Mouse (Mus musculus): ENCODE measurements around the gene Nlrp10. TPM values are rescaled to one million over a fixed set of nuclear protein-coding genes. Genes with fewer than 3 reads are reported as not detected.

Gene Nlrp10
- 0.29 TPM for polyA plus RNA-seq (2017; shearing (Covaris generic))

GRCm38 (mm10) chr7:108929726-108930393 is at the start of gene Nlrp10:
Gene Nlrp10, minus strand, starts transcription at chr7:108930178.

GRCm38 (mm10) chr7:108950312-108950761 is 20.4 kb upstream of the Nlrp10 start, which contains the start of gene Tub:
Gene Tub, plus strand, starts transcription at chr7:108950338.

GRCm38 (mm10) chr7:108933794-108934731 is 4.1 kb upstream of the Nlrp10 start, which contains the start of gene Eif3f:
Gene Eif3f, plus strand, starts transcription at chr7:108934417.

GRCm38 (mm10) chr7:108894320-108894719 is 35.7 kb downstream of the Nlrp10 start, which contains the start of gene Olfr519:
Gene Olfr519, minus strand, starts transcription at chr7:108894420.

GRCm38 (mm10) chr7:108884906-108885305 is 45.1 kb downstream of the Nlrp10 start, which contains the start of gene Olfr518:
Gene Olfr518, minus strand, starts transcription at chr7:108885006.

GRCm38 (mm10) chr7:108872279-108872678 is 57.7 kb downstream of the Nlrp10 start, which contains the start of gene Olfr517:
Gene Olfr517, minus strand, starts transcription at chr7:108872379.

Other genes with a start within 250 kb of the Nlrp10 start
- gene Olfr512, start 216.9 kb downstream of the Nlrp10 start, polyA plus RNA-seq (2017; shearing (Covaris generic)) = not detected
- not detected for gene Olfr513, start 179.2 kb downstream of the Nlrp10 start, polyA plus RNA-seq (2017; shearing (Covaris generic))
- gene Olfr514, start 104.2 kb downstream of the Nlrp10 start, polyA plus RNA-seq (2017; shearing (Covaris generic)) = not detected
- gene Olfr516, start 79.6 kb downstream of the Nlrp10 start, polyA plus RNA-seq (2017; shearing (Covaris generic)) = not detected
- not detected for gene Olfr517, start 57.8 kb downstream of the Nlrp10 start, polyA plus RNA-seq (2017; shearing (Covaris generic))
- gene Olfr518, start 45.2 kb downstream of the Nlrp10 start, polyA plus RNA-seq (2017; shearing (Covaris generic)) = not detected
- gene Olfr519, start 35.8 kb downstream of the Nlrp10 start, polyA plus RNA-seq (2017; shearing (Covaris generic)) = not detected
- gene Eif3f, start 4.2 kb upstream of the Nlrp10 start, polyA plus RNA-seq (2017; shearing (Covaris generic)) = 26.4 TPM
- 1.1 TPM for gene Tub, start 20.2 kb upstream of the Nlrp10 start, polyA plus RNA-seq (2017; shearing (Covaris generic))
- gene Ric3, start 153.2 kb upstream of the Nlrp10 start, polyA plus RNA-seq (2017; shearing (Covaris generic)) = 0.60 TPM
- not detected for gene Lmo1, start 245.0 kb upstream of the Nlrp10 start, polyA plus RNA-seq (2017; shearing (Covaris generic))